Mouse (Mus musculus) heart, postnatal 0 days (tissue): ENCODE measurements around the gene Eps8.

Experiments
- CTCF ChIP-seq: IDR thresholded peaks from 2 replicates; pipeline ENCODE4 v1.5.1; 2016; ENCODE audit warnings: antibody characterized with exemption, control low read depth, low read depth
- EP300 ChIP-seq: IDR thresholded peaks from 2 replicates; pipeline ENCODE4 v1.6.1; 2016; ENCODE audit warnings: antibody characterized with exemption, low read depth

GRCm38 (mm10) chr6:137433521-137434137 lies 221.0 kb downstream of the Eps8 start:
- TF ChIP-seq CTCF (no peak), EP300 (no peak)
